Mouse (Mus musculus) lung, postnatal 0 days (tissue): Measurements from ENCODE around the gene Aurkb.

Experiments
- CTCF ChIP-seq: IDR thresholded peaks from 2 replicates; pipeline ENCODE4 v1.5.1; 2016; ENCODE audit warnings: antibody characterized with exemption, mild to moderate bottlenecking
- EP300 ChIP-seq: IDR thresholded peaks from 2 replicates; pipeline ENCODE4 v1.6.1; 2016; ENCODE audit warnings: antibody characterized with exemption, mild to moderate bottlenecking, control low read depth

- TF ChIP-seq CTCF (no peak), EP300 (no peak)
Measured at GRCm38 (mm10) chr11:69081613-69082012, 36.2 kb downstream of the Aurkb start.
